ENCODE assay signal across 42 mouse cellular contexts in the genomic region with DNA sequence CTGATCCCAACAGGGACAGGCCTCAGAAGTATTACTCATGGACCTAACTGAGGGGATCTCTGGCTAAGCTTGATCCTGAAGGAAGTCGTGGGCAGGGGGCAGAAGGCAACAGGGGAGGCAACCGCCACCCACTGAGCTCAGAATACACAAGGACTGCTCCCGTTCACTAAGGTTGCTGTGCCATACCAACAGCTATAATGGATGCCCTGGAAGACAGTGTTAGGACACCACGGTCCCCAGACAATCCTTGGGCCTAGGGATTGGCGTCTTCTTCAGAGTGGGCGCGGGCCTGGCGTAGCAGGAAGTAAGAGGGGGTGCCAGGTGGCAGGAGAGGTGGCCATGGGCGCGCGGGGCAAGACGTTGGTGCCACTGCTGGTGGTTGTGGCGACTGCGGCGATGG. TPM values are rescaled to one million over a fixed set of nuclear protein-coding genes. Genes with fewer than 3 reads are reported as not detected.
"Had no signal": no experiment of that assay in that cellular context is flagged by ENCODE, and none has a peak within 500 bp of the region (broad histone marks: within the 10 kb centered on the region; RNA-seq: fewer than 3 reads in every experiment).

TSS of gene Prss21 (plus strand) at position 301 of the 400 bp plus-strand sequence.

- H3K9me3 ChIP-seq: limb, embryonic 10.5 days; limb, embryonic 12.5 days; limb, embryonic 15.5 days; liver, embryonic 12.5 days; liver, embryonic 13.5 days; liver, embryonic 15.5 days; lung, embryonic 15.5 days; midbrain, embryonic 10.5 days; midbrain, embryonic 12.5 days; midbrain, embryonic 13.5 days; midbrain, embryonic 15.5 days had no signal

- H3K36me3 ChIP-seq: limb, embryonic 10.5 days; limb, embryonic 12.5 days; limb, embryonic 13.5 days; limb, embryonic 15.5 days; liver, embryonic 12.5 days; liver, embryonic 13.5 days; liver, embryonic 15.5 days; lung, embryonic 15.5 days; midbrain, embryonic 10.5 days; midbrain, embryonic 12.5 days; midbrain, embryonic 13.5 days; midbrain, embryonic 15.5 days had no signal

- H3K4me3 ChIP-seq: limb, embryonic 10.5 days; limb, embryonic 12.5 days; limb, embryonic 13.5 days; limb, embryonic 15.5 days; liver, embryonic 12.5 days; liver, embryonic 13.5 days; liver, embryonic 15.5 days; lung, embryonic 15.5 days; megakaryocyte, embryonic 14.5 days; midbrain, embryonic 10.5 days; midbrain, embryonic 12.5 days; midbrain, embryonic 13.5 days; midbrain, embryonic 15.5 days; myocyte had no signal

- H3K9ac ChIP-seq: limb, embryonic 12.5 days; limb, embryonic 13.5 days; limb, embryonic 15.5 days; liver, embryonic 12.5 days; liver, embryonic 13.5 days; liver, embryonic 14.5 days; liver, embryonic 15.5 days; liver, postnatal 0 days; lung, embryonic 14.5 days; lung, embryonic 15.5 days; midbrain, embryonic 12.5 days; midbrain, embryonic 13.5 days; midbrain, embryonic 15.5 days had no signal

- ATAC-seq: liver, embryonic 12.5 days; liver, postnatal 0 days; lung, postnatal 0 days; midbrain, embryonic 13.5 days; midbrain, embryonic 15.5 days; midbrain, embryonic 16.5 days had no signal

- H3K27ac ChIP-seq: limb, embryonic 10.5 days; limb, embryonic 12.5 days; limb, embryonic 13.5 days; limb, embryonic 15.5 days; liver, embryonic 12.5 days; liver, embryonic 13.5 days; liver, embryonic 14.5 days; liver, embryonic 15.5 days; lung, embryonic 15.5 days; macrophage; midbrain, embryonic 10.5 days; midbrain, embryonic 12.5 days; midbrain, embryonic 13.5 days; midbrain, embryonic 15.5 days had no signal

- H3K4me1 ChIP-seq: limb, embryonic 13.5 days; limb, embryonic 15.5 days; liver, embryonic 12.5 days; liver, embryonic 13.5 days; liver, embryonic 15.5 days; lung, embryonic 15.5 days; megakaryocyte, embryonic 14.5 days; midbrain, embryonic 10.5 days; midbrain, embryonic 12.5 days; midbrain, embryonic 13.5 days; midbrain, embryonic 15.5 days had no signal

- H3K4me2 ChIP-seq: limb, embryonic 12.5 days; limb, embryonic 13.5 days; limb, embryonic 15.5 days; liver, embryonic 11.5 days; liver, embryonic 12.5 days; liver, embryonic 13.5 days; liver, embryonic 15.5 days; lung, embryonic 14.5 days; lung, embryonic 15.5 days; midbrain, embryonic 11.5 days; midbrain, embryonic 12.5 days; midbrain, embryonic 13.5 days; midbrain, embryonic 15.5 days had no signal

- DNase-seq: left cerebral cortex, postnatal 4 days; liver, embryonic 13.5 days; lung, adult 2 months; lung, embryonic 14.5 days; lung, postnatal 10 days; lung, postnatal 14 days; midbrain, embryonic 14.5 days had no signal

- H3K27me3 ChIP-seq: limb, embryonic 12.5 days; limb, embryonic 13.5 days; limb, embryonic 15.5 days; liver, embryonic 12.5 days; liver, embryonic 13.5 days; liver, embryonic 15.5 days; lung, embryonic 15.5 days; midbrain, embryonic 12.5 days; midbrain, embryonic 13.5 days; midbrain, embryonic 15.5 days had no signal

RNA-seq across cellular contexts. Expression of gene Prss21, which starts in this region (rescaled TPM):
- total RNA-seq: left cerebral cortex, postnatal 10 days; left cerebral cortex, postnatal 14 days; left cerebral cortex, postnatal 25 days; left cerebral cortex, postnatal 36 days; left cerebral cortex, postnatal 4 days; liver, adult 2 months; megakaryocyte progenitor cell, adult 5-6 weeks; megakaryocyte, adult 5-6 weeks; megakaryocyte-erythroid progenitor cell, adult 5-6 weeks; midbrain, postnatal 0 days; monocyte, adult 5-6 weeks had no signal
- polyA plus RNA-seq: limb, embryonic 10.5 days; limb, embryonic 11.5 days; limb, embryonic 12.5 days; limb, embryonic 13.5 days; limb, embryonic 14.5 days; limb, embryonic 15.5 days; liver, adult 2 months; liver, embryonic 11.5 days; liver, embryonic 12.5 days; liver, embryonic 13.5 days; liver, embryonic 14.5 days; liver, embryonic 15.5 days; liver, embryonic 16.5 days; liver, postnatal 0 days; lung, adult 2 months; lung, embryonic 14.5 days; lung, embryonic 15.5 days; lung, embryonic 16.5 days; lung, postnatal 0 days; macrophage; midbrain, embryonic 10.5 days; midbrain, embryonic 11.5 days; midbrain, embryonic 12.5 days; midbrain, embryonic 13.5 days; midbrain, embryonic 14.5 days; midbrain, embryonic 15.5 days; midbrain, embryonic 16.5 days; midbrain, postnatal 0 days; myocyte; neural tube, embryonic 11.5 days had no signal
